Mouse (Mus musculus) embryonic facial prominence, embryonic 11.5 days (tissue): ENCODE results near the gene 4933428G20Rik. TPM values are rescaled to one million over a fixed set of nuclear protein-coding genes. Genes with fewer than 3 reads are reported as not detected.

Experiments used
- ATAC-seq: fragments of 200-750 bp; cut with Nextera tagmentation; replicated peaks from 2 replicates; pipeline ENCODE4 v1.8.0; 2017; ENCODE audit warnings: low read depth; ENCODE audit not compliant: insufficient number of reproducible peaks, low FRiP score, low TSS enrichment
- DNase-seq: peaks from one replicate; pipeline ENCODE4 v3.0.0-alpha.2; 2015; ENCODE audit warnings: low spot score
- H3K27ac ChIP-seq: fragments of 300-500 bp; sonication (generic); replicated peaks from 2 replicates; pipeline ENCODE4 v1.5.1; 2014; ENCODE audit warnings: mild to moderate bottlenecking, low read depth, low read length, control low read depth
- H3K27me3 ChIP-seq: fragments of 300-500 bp; sonication (generic); 2 replicates; pipeline ENCODE4 v1.6.1; 2014; ENCODE audit warnings: mild to moderate bottlenecking, low read length, moderate library complexity, mixed read lengths; ENCODE audit not compliant: control insufficient read depth, insufficient read depth
- H3K36me3 ChIP-seq: fragments of 300-500 bp; sonication (generic); replicated peaks from 2 replicates; pipeline ENCODE4 v1.6.1; 2014; ENCODE audit warnings: low read depth, mild to moderate bottlenecking, low read length, moderate library complexity, mixed read lengths; ENCODE audit not compliant: control insufficient read depth, insufficient read depth
- H3K4me1 ChIP-seq: fragments of 300-500 bp; sonication (generic); 2 replicates; pipeline ENCODE4 v1.6.1; 2014; ENCODE audit warnings: low read length, mixed read lengths; ENCODE audit not compliant: control insufficient read depth, insufficient read depth
- H3K4me2 ChIP-seq: fragments of 300-500 bp; sonication (generic); 2 replicates; pipeline ENCODE4 v1.6.1; 2014; ENCODE audit warnings: low read depth, mild to moderate bottlenecking, control low read depth, low read length, moderate library complexity
- H3K4me3 ChIP-seq: fragments of 300-500 bp; sonication (generic); 2 replicates; pipeline ENCODE4 v1.5.1; 2014; ENCODE audit warnings: low read depth, low read length, control low read depth
- H3K9ac ChIP-seq: fragments of 300-500 bp; sonication (generic); replicated peaks from 2 replicates; pipeline ENCODE4 v1.6.1; 2014; ENCODE audit warnings: mild to moderate bottlenecking, control low read depth, low read length
- H3K9me3 ChIP-seq: fragments of 300-500 bp; sonication (generic); replicated peaks from 2 replicates; pipeline ENCODE4 v1.6.1; 2016; ENCODE audit warnings: mild to moderate bottlenecking, low read length, inconsistent platforms, mixed read lengths; ENCODE audit not compliant: control insufficient read depth
- WGBS: fragments of 180-500 bp; shearing (Covaris S2); extraction: QIAGEN DNeasy Blood & Tissue Kit; methylation state at CpG from one replicate; pipeline ENCODE4 v1.1.7; 2014; 5-methylcytosine and 5-hydroxymethylcytosine counted together
- polyA plus RNA-seq: library from polyadenylated mRNA; unstranded; fragments of >200 nt; fragmentation: Nextera tagmentation; extraction: Ambion mirVana; gene quantifications from 2 replicates; pipeline ENCODE4 v1.2.1, GENCODE M21; 2014

4933428G20Rik gene
- polyA plus RNA-seq, 1 experiment from 2014 or later, result not detected

GRCm38 (mm10) chr11:97461307-97461820 lies 38.8 kb downstream of the 4933428G20Rik start:
- 97% methylated on average over 3 of the region's 3 CpGs for WGBS
- H3K4me2 ChIP-seq, result no peak overlapping the region
- ATAC-seq, result no peak

GRCm38 (mm10) chr11:97457120-97457519 lies 43.0 kb downstream of the 4933428G20Rik start:
- ATAC-seq (no peak), DNase-seq (no peak)
- Histone ChIP-seq H3K27me3 (no peaks in the 10 kb centered on the region), H3K9me3 (no peaks in the 10 kb centered on the region), H3K4me1 (no peaks in the 10 kb centered on the region), H3K4me2 (no peak overlapping the region), H3K27ac (no peak overlapping the region), H3K9ac (no peak overlapping the region), H3K4me3 (no peak overlapping the region), H3K36me3 (peaks cover 6% of the 10 kb centered on the region; the same call in 1 of the 2 replicates)
- WGBS, result 79% methylated on average over 4 of the region's 4 CpGs

More at GRCm38 (mm10) chr11:97461307-97461820, 38.8 kb downstream of the 4933428G20Rik start:
- Histone ChIP-seq H3K27ac (no peak overlapping the region), H3K4me1 (no peaks in the 10 kb centered on the region), H3K9ac (no peak overlapping the region), H3K36me3 (peaks cover 6% of the 10 kb centered on the region), H3K9me3 (no peaks in the 10 kb centered on the region), H3K4me3 (no peak overlapping the region), H3K27me3 (no peaks in the 10 kb centered on the region)
- DNase-seq, result no peak

GRCm38 (mm10) chr11:97451625-97452024 lies 48.5 kb downstream of the 4933428G20Rik start:
- Histone ChIP-seq H3K27ac (no peak overlapping the region), H3K36me3 (peaks cover 6% of the 10 kb centered on the region; the same call in 1 of the 2 replicates), H3K27me3 (no peaks in the 10 kb centered on the region), H3K4me3 (no peak overlapping the region), H3K4me2 (no peak overlapping the region; the same call in 1 of the 2 replicates), H3K9me3 (no peaks in the 10 kb centered on the region), H3K4me1 (peaks cover 16% of the 10 kb centered on the region), H3K9ac (no peak overlapping the region; the same call in 1 of the 2 replicates)
- 94% methylated on average over 15 of the region's 15 CpGs for WGBS
- ATAC-seq (no peak), DNase-seq (no peak)

GRCm38 (mm10) chr11:97450305-97450922 lies 49.7 kb downstream of the 4933428G20Rik start:
- Histone ChIP-seq H3K9me3 (no peaks in the 10 kb centered on the region), H3K4me2 (peak overlapping the region; percentile 71), H3K27me3 (no peaks in the 10 kb centered on the region), H3K27ac (peak overlapping the region; percentile 47; the same call in 1 of the 2 replicates), H3K4me1 (peaks cover 16% of the 10 kb centered on the region), H3K9ac (peak overlapping the region; percentile 52), H3K4me3 (peak overlapping the region; percentile 38), H3K36me3 (peaks cover 2% of the 10 kb centered on the region; the same call in 1 of the 2 replicates)
- 27% methylated on average over 10 of the region's 10 CpGs for whole genome bisulfite sequencing
- ATAC-seq (peak; percentile 34; the same call in 1 of the 2 replicates), DNase-seq (no peak)

- Histone ChIP-seq H3K4me1 (peaks cover 16% of the 10 kb centered on the region), H3K4me3 (peak overlapping the region; percentile 38), H3K27ac (peak overlapping the region; percentile 47), H3K4me2 (peak overlapping the region; percentile 71), H3K9me3 (no peaks in the 10 kb centered on the region), H3K36me3 (peaks cover 2% of the 10 kb centered on the region; the same call in 1 of the 2 replicates), H3K27me3 (no peaks in the 10 kb centered on the region), H3K9ac (peak overlapping the region; percentile 52)
- peak; percentile 87 for DNase-seq
- peak; percentile 79 for ATAC-seq
- whole genome bisulfite sequencing, result 15% methylated on average over 15 of the region's 15 CpGs
Measured at GRCm38 (mm10) chr11:97449601-97450293, 50.4 kb downstream of the 4933428G20Rik start.

GRCm38 (mm10) chr11:97448611-97449394 lies 51.3 kb downstream of the 4933428G20Rik start:
- H3K4me2 ChIP-seq, result no peak overlapping the region
- H3K27me3 ChIP-seq, result no peaks in the 10 kb centered on the region
- no peaks in the 10 kb centered on the region for H3K9me3 ChIP-seq
- WGBS, result 87% methylated on average over 11 of the region's 11 CpGs
- ATAC-seq (no peak), DNase-seq (no peak)
- peaks cover 4% of the 10 kb centered on the region for H3K36me3 ChIP-seq
- H3K4me3 ChIP-seq, result no peak overlapping the region
- H3K9ac ChIP-seq, result no peak overlapping the region
- peaks cover 16% of the 10 kb centered on the region for H3K4me1 ChIP-seq
- no peak overlapping the region for H3K27ac ChIP-seq

GRCm38 (mm10) chr11:97447979-97448378 lies 52.2 kb downstream of the 4933428G20Rik start:
- no peaks in the 10 kb centered on the region for H3K9me3 ChIP-seq
- H3K4me2 ChIP-seq, result no peak overlapping the region
- H3K27ac ChIP-seq, result no peak overlapping the region
- ATAC-seq, result no peak
- no peak overlapping the region for H3K4me3 ChIP-seq
- DNase-seq, result no peak
- peaks cover 16% of the 10 kb centered on the region for H3K4me1 ChIP-seq
- 77% methylated on average over 7 of the region's 7 CpGs for WGBS
- H3K9ac ChIP-seq, result no peak overlapping the region
- no peaks in the 10 kb centered on the region for H3K27me3 ChIP-seq
- H3K36me3 ChIP-seq, result peaks cover 4% of the 10 kb centered on the region
